Mouse (Mus musculus) cerebellum, postnatal 4 days (tissue): Measurements from ENCODE around the gene Slc2a4.
"Not testable (repeated sequence)": the region's sequence is repeated elsewhere in the genome, so short reads cannot be mapped to it uniquely, and the experiment has no call there.

Source experiments
- DNase-seq, 2 experiments: peaks; one replicate each; pipeline ENCODE4 v3.0.0; 2022; ENCODE audit warnings: low spot score in 2 of 2, mixed read lengths in 1 of 2

The Slc2a4 gene

GRCm38 (mm10) chr11:69939731-69940130, 8.3 kb downstream of the Slc2a4 start:
- no peak for DNase-seq

GRCm38 (mm10) chr11:69939181-69939580, 8.8 kb downstream of the Slc2a4 start:
- no peak for DNase-seq

GRCm38 (mm10) chr11:69938401-69938979, 9.5 kb downstream of the Slc2a4 start:
- DNase-seq = no peak

DNA sequence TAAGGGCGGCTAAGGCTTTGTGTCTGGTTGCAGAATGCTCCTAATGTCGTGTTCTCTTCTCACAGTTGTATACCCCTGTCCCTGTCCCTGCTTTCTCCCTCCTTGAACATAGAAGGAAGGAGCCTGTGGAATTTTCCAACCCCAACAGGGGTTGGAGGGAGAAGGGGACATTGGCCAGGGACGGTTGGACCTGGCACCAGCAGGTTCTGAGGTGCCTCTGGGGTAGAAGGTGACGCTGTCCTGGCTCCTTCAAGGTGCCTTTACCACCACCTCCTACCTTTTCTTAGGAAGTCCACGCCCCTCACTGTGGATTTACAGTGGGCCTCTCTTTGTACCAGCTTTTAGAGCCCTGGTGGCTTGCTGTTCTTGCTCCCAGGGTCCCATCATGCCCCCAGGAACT, 10.2 kb downstream of the Slc2a4 start:
- no peak for DNase-seq

DNA sequence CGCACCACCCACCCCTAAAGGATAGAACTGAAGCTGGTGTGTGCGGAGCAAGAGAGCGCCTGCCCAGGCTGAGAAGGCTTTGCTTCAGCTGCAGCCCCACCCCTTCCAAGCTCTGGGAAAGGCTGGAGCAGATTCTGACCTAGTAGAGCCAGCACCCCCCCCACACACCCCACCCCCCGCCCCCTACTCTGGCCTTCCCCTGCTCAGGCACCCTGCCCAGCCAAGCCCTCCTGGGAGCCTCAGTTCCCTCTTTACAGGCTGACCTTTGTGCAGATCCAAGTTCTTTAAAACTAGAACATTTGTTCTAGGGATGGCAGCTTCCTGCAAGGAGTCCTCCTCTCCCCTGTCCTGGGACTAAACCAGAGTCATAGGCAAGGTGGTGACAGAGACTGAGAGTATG, 10.6 kb downstream of the Slc2a4 start:
- no peak for DNase-seq

GRCm38 (mm10) chr11:69936714-69937347, 11.2 kb downstream of the Slc2a4 start:
- no peak for DNase-seq

DNA sequence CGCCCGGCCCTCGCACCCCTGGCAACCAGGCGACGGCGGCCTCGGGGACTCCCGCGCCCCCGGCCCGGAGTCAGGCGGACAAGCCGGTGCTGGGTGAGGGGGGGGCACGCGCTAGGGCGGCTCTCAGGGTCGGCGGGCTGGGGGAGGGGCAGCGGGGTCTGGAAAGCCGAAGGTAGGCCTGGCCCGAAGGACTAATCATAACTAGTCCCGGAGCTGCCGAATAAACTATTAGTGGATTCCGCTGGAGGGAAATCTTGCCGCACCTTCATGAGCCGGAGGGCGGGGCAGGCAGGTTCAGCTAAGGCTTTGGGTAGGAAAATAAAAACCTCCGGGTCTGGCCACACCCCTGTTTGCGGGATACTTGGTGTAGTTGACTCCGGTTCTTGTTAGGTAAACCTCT, 11.8 kb downstream of the Slc2a4 start:
- peak in 1 of 2 experiments; percentile 35 for DNase-seq

DNA sequence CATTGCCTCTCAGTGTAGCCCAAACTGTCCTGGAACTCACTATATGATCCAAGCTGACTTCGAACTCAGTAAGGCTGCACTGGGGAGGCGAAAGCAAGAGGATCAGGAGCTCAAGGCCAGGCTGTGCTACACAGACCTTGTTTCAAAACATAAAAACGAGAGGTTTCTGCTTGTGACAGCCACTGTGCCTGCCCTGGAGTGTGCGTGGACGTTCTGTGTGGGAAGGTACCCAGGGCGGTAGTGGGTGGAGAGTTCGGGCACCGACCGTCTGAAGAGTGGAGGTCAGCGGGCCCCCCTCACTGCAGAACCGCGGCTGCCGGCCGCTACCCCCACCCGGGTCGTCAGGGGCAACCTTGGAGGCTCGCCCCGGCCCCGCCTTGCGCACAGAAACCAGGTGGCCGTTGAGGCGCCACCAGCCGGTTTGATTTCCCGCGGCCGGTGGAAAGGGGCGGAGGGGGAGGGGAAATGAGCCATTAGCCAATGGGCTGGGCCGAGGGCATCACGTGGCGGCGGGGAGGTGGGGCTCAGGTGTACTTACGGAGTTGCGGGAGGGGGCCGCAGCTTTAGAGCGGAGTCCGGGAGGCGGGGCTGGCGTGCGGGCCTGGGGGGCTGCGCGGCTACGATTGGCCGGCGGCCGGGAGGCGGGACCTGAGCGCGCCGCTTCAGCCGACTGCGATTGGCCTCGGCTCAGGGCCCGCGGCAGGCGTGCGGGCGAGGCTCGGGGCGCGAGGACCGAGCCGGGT, 12.7 kb downstream of the Slc2a4 start, which contains the start of gene Ybx2:
TSS of gene Ybx2 (plus strand) at position 660 of the 743 bp plus-strand sequence.
- DNase-seq = peak; percentile 75 to 90

DNA sequence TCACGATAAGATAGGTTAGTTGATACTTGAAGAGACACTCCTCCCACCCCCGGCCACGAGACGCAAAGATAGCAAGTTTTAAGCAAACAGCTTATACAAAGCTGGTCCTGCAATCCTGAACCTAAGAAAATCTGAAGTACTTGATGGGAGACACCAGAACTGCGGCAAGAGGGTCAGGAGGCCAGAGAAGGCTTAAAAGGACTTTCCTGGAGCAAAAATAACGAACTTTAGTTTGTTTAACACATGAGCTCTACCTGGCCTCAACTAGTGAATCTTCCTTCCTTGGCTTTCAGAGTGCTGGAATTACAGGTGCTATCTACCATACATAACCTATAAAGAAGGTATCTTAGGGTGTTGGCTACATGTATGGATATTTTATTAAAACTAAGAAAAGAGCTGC, 13.3 kb downstream of the Slc2a4 start:
- no peak for DNase-seq

- peak; percentile 94 to 95 for DNase-seq
These were observed 13.8 kb downstream of the Slc2a4 start for GRCm38 (mm10) chr11:69934169-69934568.

DNA sequence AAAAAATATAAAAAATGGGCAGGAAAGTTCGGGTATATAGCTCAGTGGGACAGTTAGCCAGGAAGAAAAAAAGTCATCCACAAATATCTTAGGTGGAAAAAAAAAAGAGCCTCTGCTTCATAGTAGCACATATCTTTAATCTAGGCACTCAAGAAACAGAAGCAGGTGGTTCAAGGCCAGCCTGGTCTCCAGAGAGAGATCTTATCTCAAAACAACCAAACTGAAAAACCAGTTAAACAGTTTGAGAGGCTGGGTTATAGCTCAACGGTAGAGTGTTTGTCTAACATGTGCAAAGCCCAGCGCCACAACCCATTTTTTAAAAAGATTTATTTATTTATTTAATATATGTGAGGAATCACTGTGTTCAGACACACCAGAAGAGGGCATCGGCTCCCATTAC, 14.9 kb downstream of the Slc2a4 start:
- no peak for DNase-seq

GRCm38 (mm10) chr11:69932254-69932653, 15.7 kb downstream of the Slc2a4 start:
- no peak for DNase-seq

DNA sequence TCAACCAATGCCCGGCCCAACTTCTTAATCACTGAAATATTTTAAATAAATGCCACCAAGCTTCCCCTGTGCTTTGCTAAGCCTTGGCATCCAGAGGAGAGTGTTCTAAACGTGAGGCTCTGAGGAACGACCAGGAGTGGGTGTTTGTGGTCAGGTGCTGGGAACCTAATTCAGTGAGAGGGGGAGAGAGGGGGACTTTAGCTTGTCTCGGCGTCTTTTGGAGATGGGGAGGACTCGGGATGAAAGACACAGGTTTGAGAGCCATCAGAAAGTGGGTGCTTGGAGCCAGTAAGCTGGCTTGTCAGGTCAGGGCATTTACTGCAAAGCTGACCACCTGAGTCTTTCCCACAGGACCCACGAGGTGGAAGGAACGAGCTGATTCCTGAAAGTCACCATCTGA, 16.2 kb downstream of the Slc2a4 start:
- DNase-seq = no peak

DNA sequence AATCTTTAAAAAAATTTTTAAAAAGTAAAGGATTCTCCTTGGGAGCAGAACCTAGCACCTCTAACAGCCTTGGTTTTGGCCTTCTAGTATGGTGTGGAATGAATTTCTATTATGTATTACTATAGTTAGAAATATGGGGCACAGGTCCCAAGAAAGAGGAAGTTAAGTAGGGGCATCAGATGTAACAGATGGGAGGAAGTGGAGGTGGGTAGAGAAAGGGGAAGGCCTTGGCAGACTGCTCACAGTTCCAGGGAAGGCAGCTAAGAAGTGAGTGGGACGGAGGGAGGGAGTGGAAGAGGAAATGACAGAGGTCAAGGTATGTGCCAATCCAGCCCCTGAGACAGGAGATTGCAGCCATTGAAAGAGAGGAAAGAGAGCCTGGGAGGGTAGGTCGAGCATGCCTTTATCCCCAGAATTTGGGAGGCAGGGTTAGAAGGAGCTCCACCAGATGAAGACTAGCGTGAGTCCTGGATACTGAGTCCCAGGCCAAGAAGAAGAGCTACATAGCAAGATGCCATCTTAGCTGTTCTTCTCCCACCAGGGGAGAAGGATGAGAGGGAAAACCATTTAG, 16.9 kb downstream of the Slc2a4 start:
- DNase-seq = no peak

DNA sequence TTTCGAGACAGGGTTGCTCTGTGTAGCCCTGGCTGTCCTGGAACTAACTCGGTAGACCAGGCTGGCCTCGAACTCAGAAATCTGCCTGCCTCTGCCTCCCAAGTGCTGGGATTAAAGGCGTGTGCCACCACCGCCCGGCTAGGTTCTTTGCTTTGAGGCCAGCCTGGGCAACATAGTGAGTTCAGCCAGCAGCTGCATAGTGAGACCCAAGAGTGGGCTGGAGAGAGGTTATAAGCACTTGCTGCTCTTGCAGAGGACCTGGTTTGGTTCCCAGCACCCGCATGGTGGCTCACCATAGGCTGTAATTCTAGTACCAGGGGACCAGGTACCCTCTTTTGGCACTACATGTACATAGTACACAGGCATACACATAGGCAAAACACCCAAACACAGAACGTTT, 17.8 kb downstream of the Slc2a4 start:
- not testable (repeated sequence) for DNase-seq

- no peak for DNase-seq
These were observed 18.3 kb downstream of the Slc2a4 start for GRCm38 (mm10) chr11:69929712-69930111.

DNA sequence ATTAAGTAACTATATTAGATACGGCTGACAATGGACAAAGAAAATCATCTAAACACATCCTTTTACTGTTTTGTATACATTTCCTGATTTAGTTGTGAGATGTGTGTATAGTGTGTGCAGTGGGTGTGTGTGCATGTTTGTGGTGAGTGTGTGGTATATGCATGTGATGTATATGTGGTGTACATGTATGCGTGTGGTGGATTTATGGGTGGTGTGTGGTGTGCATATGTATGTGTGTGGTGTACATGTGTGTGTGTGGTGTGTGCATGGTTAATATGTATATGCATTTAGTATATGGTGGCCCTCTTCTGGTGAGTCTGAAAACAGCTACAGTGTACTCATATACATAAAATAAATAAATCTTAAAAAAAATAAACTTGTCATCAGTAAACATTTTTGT, 20.5 kb downstream of the Slc2a4 start:
- DNase-seq = no peak

DNA sequence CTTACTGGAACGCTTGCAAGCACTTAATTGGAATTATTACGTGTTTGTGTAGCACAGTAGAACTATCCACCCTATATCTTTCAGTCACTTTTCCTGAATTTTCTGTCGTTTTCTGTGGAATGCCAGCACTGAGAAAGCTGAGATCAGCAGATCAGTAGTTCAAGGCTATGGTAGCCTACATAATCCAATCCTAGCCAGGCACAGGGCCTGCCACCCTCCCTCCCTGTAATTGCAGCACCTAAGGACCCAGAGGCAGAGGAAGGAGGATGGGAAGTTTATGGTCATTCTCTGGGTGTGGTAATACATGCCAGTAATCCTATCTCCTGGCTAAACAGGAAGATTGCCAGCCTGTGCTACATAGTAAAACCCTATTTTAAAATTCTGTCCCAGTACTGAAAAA, 25.2 kb downstream of the Slc2a4 start:
- no peak for DNase-seq

- DNase-seq = no peak
These were observed 25.8 kb downstream of the Slc2a4 start for GRCm38 (mm10) chr11:69922012-69922756.

- peak; percentile 100 for DNase-seq
These were observed 26.6 kb downstream of the Slc2a4 start, which contains the start of gene Eif5a for GRCm38 (mm10) chr11:69921114-69922011. Gene Eif5a (minus strand): TSS chr11:69921958.
